Comparison of ENCODE assay signal across 8 mouse cellular contexts in the genomic region with DNA sequence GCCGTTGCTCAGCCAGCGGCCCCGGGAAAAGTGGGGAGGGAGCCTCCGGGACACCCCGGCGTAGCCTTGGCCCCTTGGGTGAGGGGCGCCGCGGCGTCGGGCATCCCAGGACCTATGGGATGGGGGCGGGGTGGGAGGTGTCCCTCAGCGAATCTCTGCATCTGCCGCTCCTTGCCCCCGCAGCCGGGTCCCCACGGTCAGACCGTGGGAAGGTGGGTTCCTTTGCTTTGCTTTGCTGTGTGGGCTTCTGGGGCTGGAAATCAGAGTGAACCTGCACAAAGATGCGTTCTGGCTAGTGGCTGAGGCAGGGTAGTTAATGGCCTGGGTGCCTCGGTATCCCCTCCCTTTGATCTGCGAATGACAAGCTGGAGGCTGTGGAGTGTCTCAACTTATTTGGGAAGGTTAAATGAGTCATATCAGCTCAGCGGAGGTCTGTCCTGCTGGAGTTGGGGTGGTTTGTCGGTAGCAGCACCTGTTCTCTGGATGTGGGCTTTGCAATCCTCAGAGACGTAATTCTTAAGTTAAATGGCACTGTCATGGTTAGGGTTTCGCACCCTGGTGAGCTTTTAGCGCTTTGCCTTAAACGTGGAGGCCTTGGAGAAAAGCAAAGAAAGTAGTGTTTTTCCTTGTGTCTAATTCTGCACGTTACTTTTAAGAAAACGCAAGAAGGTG. TPM values are rescaled to one million over a fixed set of nuclear protein-coding genes. Genes with fewer than 3 reads are reported as not detected.
DNase-seq lines count a peak whose midpoint lies in the region; ATAC-seq and TF ChIP-seq lines count a peak whose summit lies in the region.

No protein-coding gene starts in this region.

- DNase-seq in heart, adult 8-10 months (ENCODE audit: low spot score) = peak; percentile 25
- no peak for DNase-seq in heart, postnatal 36 days
- peak; percentile 77 for DNase-seq in A20 (ENCODE audit: low read depth, low spot score)
- peak; percentile 50 for DNase-seq in brain, embryonic 14.5 days (ENCODE audit: low read depth)
- DNase-seq in layer of hippocampus, postnatal 36 days = peak; percentile 43 to 47
- peak; percentile 14 for DNase-seq in midbrain, postnatal 0 days (ENCODE audit: low spot score)

- peak overlapping the region; percentile 93 for H3K9ac ChIP-seq in midbrain, postnatal 0 days (replicated peaks; ENCODE audit: low read length, poor library complexity, severe bottlenecking)

- no peaks in the 10 kb centered on the region for H3K9me3 ChIP-seq in midbrain, postnatal 0 days (ENCODE audit: low read length)

- no peaks in the 10 kb centered on the region for H3K4me1 ChIP-seq in midbrain, postnatal 0 days (ENCODE audit: insufficient read depth, low read length)

- intact Hi-C loops in heart, postnatal 36 days (cut with DNase I) = loop anchor here (2.0 to 5.0 kb wide), 9 partner anchors 187 to 988 kb away; a partner anchor contains a TSS

- peak overlapping the region; percentile 95 for H3K27ac ChIP-seq in midbrain, postnatal 0 days (ENCODE audit: low read depth, low read length)

- peak; percentile 6; the same call in 1 of the 2 replicates for ATAC-seq in granulocyte monocyte progenitor cell, adult 5-6 weeks (replicated peaks; ENCODE audit: poor library complexity, severe bottlenecking)
- ATAC-seq in midbrain, postnatal 0 days (ENCODE audit: low FRiP score) = no peak
- ATAC-seq in erythroid progenitor cell, adult 5-6 weeks (replicated peaks; ENCODE audit: low FRiP score, poor library complexity, severe bottlenecking) = no peak

- no peaks in the 10 kb centered on the region for H3K27me3 ChIP-seq in midbrain, postnatal 0 days (ENCODE audit: insufficient read depth, low read length)

- no peak for TF ChIP-seq CTCF in brain, embryonic 14.5 days (IDR thresholded peaks at IDR 0.05; ENCODE audit: borderline replicate concordance, extremely low read depth, insufficient read depth, insufficient read length)
- no peak for TF ChIP-seq CTCF in midbrain, postnatal 0 days (IDR thresholded peaks at IDR 0.05)

- no peak for TF ChIP-seq POLR2A in brain, embryonic 14.5 days (IDR thresholded peaks at IDR 0.05; ENCODE audit: borderline replicate concordance, extremely low read depth, insufficient read depth, insufficient read length, poor library complexity, severe bottlenecking)

- no peaks in the 10 kb centered on the region for H3K36me3 ChIP-seq in midbrain, postnatal 0 days (ENCODE audit: insufficient read depth, low read length)

- WGBS in midbrain, postnatal 0 days = under 1% methylated on average over 28 of the region's 29 CpGs

- peak overlapping the region; percentile 85 for H3K4me2 ChIP-seq in midbrain, postnatal 0 days (ENCODE audit: low read depth, low read length, poor library complexity, severe bottlenecking)

- H3K4me3 ChIP-seq in midbrain, postnatal 0 days (ENCODE audit: low read depth, low read length) = peak overlapping the region; percentile 94

RNA-seq across cellular contexts. Expression of a gene that starts 1.6 kb away (rescaled TPM):
- total RNA-seq in heart, adult 8-10 months (2022) = 10 to 100 TPM; 14.3 to 16.8 (median 15.6) TPM
- 10 to 100 TPM; 16.8 to 17.8 TPM for total RNA-seq in heart, postnatal 36 days (2021)
- 11.5 and 29.2 TPM in 2 replicates for polyA plus RNA-seq in brain, embryonic 14.5 days (2012; rRNA removed)
- 114 and 142 TPM in 2 replicates for total RNA-seq in granulocyte monocyte progenitor cell, adult 5-6 weeks (2014; fragmentation: Nextera tagmentation)
- total RNA-seq in granulocyte monocyte progenitor cell, adult 5-6 weeks (2017) = 169 and 181 TPM in 2 replicates
- 10 to 100 TPM; 79.0 to 79.3 TPM for total RNA-seq in layer of hippocampus, postnatal 36 days (2021)
- total RNA-seq in midbrain, postnatal 0 days (2014; rRNA removed) = 62.3 and 74.1 TPM in 2 replicates
- 73.4 and 74.1 TPM in 2 replicates for polyA plus RNA-seq in midbrain, postnatal 0 days (2015; fragmentation: Nextera tagmentation; extraction: Ambion mirVana)
- total RNA-seq in erythroid progenitor cell, adult 5-6 weeks (2015; ENCODE audit: low replicate concordance) = 33.5 and 39.4 TPM in 2 replicates
- 17.5 and 24.8 TPM in 2 replicates for total RNA-seq in erythroid progenitor cell, adult 5-6 weeks (2017; ENCODE audit: low replicate concordance)

Comparison
In these comparisons a context has a peak if more than half of its experiments do, and no peak if none do; other contexts are left out.
1. DNase-seq: peak in heart, adult 8-10 months (single experiment), A20 (single experiment), brain, embryonic 14.5 days (single experiment), layer of hippocampus, postnatal 36 days (2 of 2) and midbrain, postnatal 0 days (single experiment); none in heart, postnatal 36 days (0 of 2).